Mouse (Mus musculus): Measurements from ENCODE around the gene Slc30a2. TPM values are rescaled to one million over a fixed set of nuclear protein-coding genes. Genes with fewer than 3 reads are reported as not detected.

Slc30a2 gene
- 0.13 TPM for polyA plus RNA-seq (2014; fragmentation: Illumina TruSeq; extraction: RNeasy Lipid Tissue Mini Kit (QIAGEN cat#74804); ENCODE audit: low read depth, low replicate concordance)

DNA sequence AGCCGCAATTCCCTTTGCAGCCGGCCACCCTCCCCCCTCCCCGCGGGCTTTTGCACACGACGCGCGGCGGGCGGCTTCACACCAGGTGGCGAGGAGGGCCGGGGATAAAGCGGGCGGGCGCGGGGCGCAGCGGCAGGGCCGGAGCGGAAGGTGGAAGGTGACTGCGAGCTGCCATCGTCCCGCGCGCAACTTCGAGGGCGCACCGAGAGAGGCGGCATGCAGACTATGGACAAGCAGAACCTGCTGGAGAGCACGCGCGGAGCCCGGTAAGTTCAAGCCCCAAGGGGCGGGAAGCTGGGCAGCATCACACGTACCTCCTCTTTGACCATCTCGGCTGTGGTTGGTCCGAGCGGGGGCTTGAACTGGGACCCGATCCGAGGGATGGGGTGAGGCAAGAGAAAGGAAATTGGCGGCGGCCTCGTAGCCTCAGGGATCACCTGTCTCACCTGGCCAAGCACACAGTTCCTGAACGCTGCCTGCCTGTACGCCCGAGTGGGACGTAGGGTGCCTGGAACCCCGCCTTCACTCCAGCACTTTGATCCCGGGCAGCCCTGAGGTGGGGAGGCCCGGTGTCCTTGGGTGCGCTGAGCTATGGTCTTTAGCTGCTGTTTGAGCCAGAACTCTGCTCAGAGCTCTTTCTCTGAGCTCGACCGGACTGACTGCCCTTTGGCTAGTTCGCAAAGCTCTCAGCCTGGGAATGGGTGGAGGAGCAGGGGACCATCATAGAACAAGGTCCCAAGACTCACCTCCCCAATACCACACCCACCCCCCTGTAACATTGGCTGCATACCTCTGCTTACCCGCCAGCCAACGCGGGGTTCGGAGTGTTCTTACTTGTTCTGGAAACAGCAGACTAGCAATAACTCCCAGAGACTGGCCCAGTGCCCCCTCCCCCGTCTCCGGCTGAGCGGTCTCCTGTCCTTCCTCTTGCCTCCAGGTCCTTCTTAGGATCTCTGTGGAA lies at the start of gene Slc30a2:
Gene Slc30a2 (plus strand): TSS at position 111 of the 961 bp plus-strand sequence.

DNA sequence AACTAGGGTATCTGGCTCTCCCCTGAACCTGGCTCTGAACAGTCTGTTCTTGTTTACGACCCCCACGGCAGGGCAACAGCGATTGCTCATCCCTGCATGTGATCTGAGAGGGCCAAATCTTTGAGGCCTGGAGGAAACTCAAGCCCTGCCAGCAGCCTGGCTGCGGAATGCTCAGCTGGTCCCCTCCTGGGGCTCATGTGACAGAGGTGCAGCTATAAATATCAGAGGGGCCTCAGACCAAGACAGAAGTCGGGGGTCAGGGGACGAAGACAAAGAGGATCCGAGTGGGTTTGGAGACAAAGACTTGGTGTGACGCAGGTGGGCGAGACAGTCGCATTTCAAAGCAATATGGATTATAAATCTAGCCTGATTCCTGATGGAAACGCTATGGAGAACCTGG lies 28.1 kb upstream of the Slc30a2 start, which contains the start of gene Trim63:
Gene Trim63 (plus strand): TSS at position 245 of the 400 bp plus-strand sequence.

DNA sequence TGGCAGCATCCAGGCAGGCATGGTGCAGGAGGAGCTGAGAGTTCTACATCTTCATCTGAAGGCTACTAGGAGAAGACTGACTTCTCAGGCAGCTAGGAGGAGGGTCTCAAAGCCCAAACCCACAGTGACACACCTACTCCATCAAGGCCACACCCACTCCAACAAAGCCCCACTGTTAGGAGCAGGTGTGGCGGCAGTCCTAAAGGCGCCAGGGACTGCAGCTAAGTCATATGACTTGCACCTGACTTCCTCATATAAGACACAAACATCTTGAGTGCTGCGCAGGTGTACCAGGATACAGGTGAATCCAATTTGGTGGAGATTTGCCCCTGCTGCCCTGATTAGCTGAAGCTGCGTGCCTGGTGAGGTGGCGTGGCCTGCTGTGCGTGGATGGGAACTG lies 40.8 kb downstream of the Slc30a2 start, which contains the start of gene Extl1:
Gene Extl1 (minus strand): TSS at position 101 of the 400 bp plus-strand sequence.

DNA sequence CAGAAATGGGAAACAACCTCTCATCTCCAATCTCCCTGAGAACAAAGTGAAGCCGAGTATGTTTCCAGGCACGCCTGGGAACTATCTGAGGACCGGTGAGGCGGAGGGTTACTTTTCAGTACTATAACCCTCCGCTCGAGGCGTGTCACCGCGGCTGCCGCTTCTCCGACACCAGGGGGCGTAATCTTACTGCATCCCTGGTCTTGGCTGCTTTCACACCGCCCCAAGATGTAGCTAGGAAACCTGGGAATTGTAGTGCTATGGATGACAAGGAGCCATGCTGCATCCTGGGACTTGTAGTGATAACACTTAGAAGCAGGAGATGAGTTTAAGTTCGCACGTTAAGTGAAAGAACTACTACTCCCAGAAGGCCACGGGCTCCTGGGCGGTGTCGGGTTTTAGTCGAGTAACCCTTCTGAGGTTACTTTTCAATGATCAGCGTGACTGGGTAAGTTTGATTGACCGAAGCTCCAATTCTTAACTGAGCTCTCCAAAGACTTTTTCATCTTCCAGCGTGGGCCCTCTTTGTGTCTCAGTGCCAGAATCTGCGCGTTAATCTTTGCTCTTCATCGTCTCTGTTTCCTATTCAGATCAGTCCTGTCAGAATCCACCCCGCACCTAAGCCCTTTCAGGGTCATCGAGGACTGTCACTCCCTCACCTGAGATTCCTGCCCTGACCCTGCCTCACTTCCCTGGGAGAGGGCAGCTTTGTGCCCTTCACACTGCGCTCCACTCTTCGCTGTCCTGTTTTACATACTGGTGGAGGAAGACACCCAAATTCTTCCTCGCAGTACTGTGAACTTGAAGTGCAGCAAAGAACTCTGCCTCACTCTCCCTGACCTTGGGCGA lies 53.2 kb downstream of the Slc30a2 start, which contains the start of gene Pafah2:
Gene Pafah2 (plus strand): TSS at position 344 of the 849 bp plus-strand sequence.

Other genes with a start within 250 kb of the Slc30a2 start
- 83.4 TPM for gene Cd52, start 248.1 kb upstream of the Slc30a2 start, polyA plus RNA-seq (2014; fragmentation: Illumina TruSeq; extraction: RNeasy Lipid Tissue Mini Kit (QIAGEN cat#74804); ENCODE audit: low read depth, low replicate concordance)
- not detected for gene Ubxn11, start 240.6 kb upstream of the Slc30a2 start, polyA plus RNA-seq (2014; fragmentation: Illumina TruSeq; extraction: RNeasy Lipid Tissue Mini Kit (QIAGEN cat#74804); ENCODE audit: low read depth, low replicate concordance)
- gene Sh3bgrl3, start 214.4 kb upstream of the Slc30a2 start, polyA plus RNA-seq (2014; fragmentation: Illumina TruSeq; extraction: RNeasy Lipid Tissue Mini Kit (QIAGEN cat#74804); ENCODE audit: low read depth, low replicate concordance): 3.5 TPM
- gene Cep85, start 156.1 kb upstream of the Slc30a2 start, polyA plus RNA-seq (2014; fragmentation: Illumina TruSeq; extraction: RNeasy Lipid Tissue Mini Kit (QIAGEN cat#74804); ENCODE audit: low read depth, low replicate concordance): 5.8 TPM
- gene Gm7534, start 140.2 kb upstream of the Slc30a2 start, polyA plus RNA-seq (2014; fragmentation: Illumina TruSeq; extraction: RNeasy Lipid Tissue Mini Kit (QIAGEN cat#74804); ENCODE audit: low read depth, low replicate concordance): not detected
- gene Catsper4, start 115.8 kb upstream of the Slc30a2 start, polyA plus RNA-seq (2014; fragmentation: Illumina TruSeq; extraction: RNeasy Lipid Tissue Mini Kit (QIAGEN cat#74804); ENCODE audit: low read depth, low replicate concordance): 0.54 TPM
- 3.5 TPM for gene Cnksr1, start 104.8 kb upstream of the Slc30a2 start, polyA plus RNA-seq (2014; fragmentation: Illumina TruSeq; extraction: RNeasy Lipid Tissue Mini Kit (QIAGEN cat#74804); ENCODE audit: low read depth, low replicate concordance)
- gene E130218I03Rik, start 99.5 kb upstream of the Slc30a2 start, polyA plus RNA-seq (2014; fragmentation: Illumina TruSeq; extraction: RNeasy Lipid Tissue Mini Kit (QIAGEN cat#74804); ENCODE audit: low read depth, low replicate concordance): not detected
- gene Zfp593, start 97.6 kb upstream of the Slc30a2 start, polyA plus RNA-seq (2014; fragmentation: Illumina TruSeq; extraction: RNeasy Lipid Tissue Mini Kit (QIAGEN cat#74804); ENCODE audit: low read depth, low replicate concordance): 0.28 TPM
- not detected for gene Gm30191, start 96.2 kb upstream of the Slc30a2 start, polyA plus RNA-seq (2014; fragmentation: Illumina TruSeq; extraction: RNeasy Lipid Tissue Mini Kit (QIAGEN cat#74804); ENCODE audit: low read depth, low replicate concordance)
- gene Grrp1, start 89.1 kb upstream of the Slc30a2 start, polyA plus RNA-seq (2014; fragmentation: Illumina TruSeq; extraction: RNeasy Lipid Tissue Mini Kit (QIAGEN cat#74804); ENCODE audit: low read depth, low replicate concordance): not detected
- 35.7 TPM for gene Pdik1l, start 55.3 kb upstream of the Slc30a2 start, polyA plus RNA-seq (2014; fragmentation: Illumina TruSeq; extraction: RNeasy Lipid Tissue Mini Kit (QIAGEN cat#74804); ENCODE audit: low read depth, low replicate concordance)
- not detected for gene Trim63, start 28.1 kb upstream of the Slc30a2 start, polyA plus RNA-seq (2014; fragmentation: Illumina TruSeq; extraction: RNeasy Lipid Tissue Mini Kit (QIAGEN cat#74804); ENCODE audit: low read depth, low replicate concordance)
- gene Extl1, start 40.7 kb downstream of the Slc30a2 start, polyA plus RNA-seq (2014; fragmentation: Illumina TruSeq; extraction: RNeasy Lipid Tissue Mini Kit (QIAGEN cat#74804); ENCODE audit: low read depth, low replicate concordance): 0.09 TPM
- gene Pafah2, start 53.1 kb downstream of the Slc30a2 start, polyA plus RNA-seq (2014; fragmentation: Illumina TruSeq; extraction: RNeasy Lipid Tissue Mini Kit (QIAGEN cat#74804); ENCODE audit: low read depth, low replicate concordance): 22.4 TPM
- gene Stmn1, start 125.1 kb downstream of the Slc30a2 start, polyA plus RNA-seq (2014; fragmentation: Illumina TruSeq; extraction: RNeasy Lipid Tissue Mini Kit (QIAGEN cat#74804); ENCODE audit: low read depth, low replicate concordance): 90.8 TPM
- 1.5 TPM for gene Paqr7, start 153.5 kb downstream of the Slc30a2 start, polyA plus RNA-seq (2014; fragmentation: Illumina TruSeq; extraction: RNeasy Lipid Tissue Mini Kit (QIAGEN cat#74804); ENCODE audit: low read depth, low replicate concordance)
- gene Aunip, start 167.8 kb downstream of the Slc30a2 start, polyA plus RNA-seq (2014; fragmentation: Illumina TruSeq; extraction: RNeasy Lipid Tissue Mini Kit (QIAGEN cat#74804); ENCODE audit: low read depth, low replicate concordance): 0.95 TPM
- 29.6 TPM for gene Mtfr1l, start 192.2 kb downstream of the Slc30a2 start, polyA plus RNA-seq (2014; fragmentation: Illumina TruSeq; extraction: RNeasy Lipid Tissue Mini Kit (QIAGEN cat#74804); ENCODE audit: low read depth, low replicate concordance)
- 1.2 TPM for gene Selenon, start 209.0 kb downstream of the Slc30a2 start, polyA plus RNA-seq (2014; fragmentation: Illumina TruSeq; extraction: RNeasy Lipid Tissue Mini Kit (QIAGEN cat#74804); ENCODE audit: low read depth, low replicate concordance)